Mouse (Mus musculus) cerebellum, adult 2 months (tissue): ENCODE results near the gene Spindoc. TPM values are rescaled to one million over a fixed set of nuclear protein-coding genes. Genes with fewer than 3 reads are reported as not detected.

Experiments used
- DNase-seq, 2 experiments: peaks; one replicate each; pipeline ENCODE4 v3.0.0; 2021
- H3K27ac ChIP-seq: fragments of 200-500 bp; 2 replicates; pipeline ENCODE4 v1.5.1; 2012; ENCODE audit warnings: low read length, control low read depth, inconsistent platforms; ENCODE audit not compliant: insufficient read depth
- H3K27me3 ChIP-seq: fragments of 200-500 bp; 2 replicates; pipeline ENCODE4 v1.6.1; 2012; ENCODE audit warnings: inconsistent platforms, mild to moderate bottlenecking, low read length, moderate library complexity; ENCODE audit not compliant: control insufficient read depth, insufficient read depth
- H3K4me1 ChIP-seq: fragments of 200-500 bp; 2 replicates; pipeline ENCODE4 v1.6.1; 2011; ENCODE audit warnings: low read length; ENCODE audit not compliant: control insufficient read depth, insufficient read depth
- H3K4me3 ChIP-seq: fragments of 200-500 bp; replicated peaks from 2 replicates; pipeline ENCODE3; 2011; ENCODE audit warnings: mild to moderate bottlenecking, low read depth, low read length, control low read depth; ENCODE audit not compliant: insufficient read depth
- CTCF ChIP-seq: fragments of 200-500 bp; IDR thresholded peaks from 2 replicates; pipeline ENCODE4 v1.5.1; 2011; ENCODE audit warnings: low read depth, mild to moderate bottlenecking, control low read depth, low read length, moderate library complexity, borderline replicate concordance; ENCODE audit not compliant: insufficient read depth
- POLR2A ChIP-seq: fragments of 200-500 bp; IDR thresholded peaks from 2 replicates; pipeline ENCODE4 v1.6.1; 2011; ENCODE audit warnings: low read length, control low read depth, borderline replicate concordance; ENCODE audit not compliant: insufficient read depth
- WGBS: fragments of 180-500 bp; shearing (Covaris S2); methylation state at CpG from one replicate; pipeline ENCODE4 v1.1.7; 2018; 5-methylcytosine and 5-hydroxymethylcytosine counted together
- polyA plus RNA-seq: library from polyadenylated mRNA; depleted of rRNA; stranded (reverse); fragments of >200 nt; gene quantifications from 2 replicates; pipeline ENCODE4 v1.2.3, GENCODE M21; 2012; rRNA removed

The Spindoc gene
- polyA plus RNA-seq, 1 experiment: 18.5 TPM

DNA sequence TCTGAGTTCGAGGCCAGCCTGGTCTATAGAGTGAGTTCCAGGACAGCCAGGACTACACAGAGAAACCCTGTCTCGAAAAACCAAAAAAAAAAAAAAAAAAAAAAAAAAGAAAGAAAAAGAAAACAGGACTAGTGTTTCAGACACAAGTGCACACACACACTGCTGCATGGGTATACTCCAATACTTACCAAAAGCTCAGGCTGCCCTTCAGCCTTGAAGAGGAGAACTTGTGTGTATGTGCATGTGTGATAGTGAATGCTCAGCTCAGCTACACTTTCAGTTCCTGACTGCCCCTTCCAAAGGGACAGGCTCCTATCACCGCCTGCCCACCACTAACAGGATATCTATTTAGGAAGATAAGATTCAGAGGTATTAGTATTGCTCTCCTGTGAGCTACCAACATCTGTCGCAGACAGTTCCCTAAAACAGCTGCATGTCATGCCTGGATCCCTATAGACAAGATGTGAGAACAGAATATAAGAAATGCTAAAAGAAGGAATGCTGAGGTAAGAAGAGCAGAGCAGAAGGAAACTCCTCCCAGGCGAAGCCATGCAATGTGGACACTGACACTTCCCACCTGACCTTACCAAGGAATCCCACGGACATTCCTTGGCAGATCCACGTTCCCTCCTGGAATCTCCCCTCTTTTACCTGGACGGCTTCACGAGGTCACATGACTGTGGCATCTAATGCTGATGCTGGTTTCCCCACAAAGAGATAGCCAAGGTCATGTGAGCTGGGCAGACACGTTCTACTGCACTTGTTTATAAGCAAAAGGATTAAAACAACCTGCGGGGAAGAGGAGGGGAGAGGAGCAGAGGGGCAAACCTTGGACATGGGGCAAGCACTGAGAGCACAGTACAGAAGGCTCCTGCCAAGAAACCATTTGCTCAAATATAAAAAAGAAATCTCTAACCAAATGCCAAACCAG lies 77.1 kb downstream of the Spindoc start:
- no peak overlapping the region for H3K27ac ChIP-seq
- no peak overlapping the region for H3K4me3 ChIP-seq
- 58% methylated on average over 10 of the region's 11 CpGs for WGBS
- peaks cover 61% of the 10 kb centered on the region for H3K4me1 ChIP-seq
- TF ChIP-seq POLR2A (no peak), CTCF (no peak)
- H3K27me3 ChIP-seq: no peaks in the 10 kb centered on the region
- no peak for DNase-seq

DNA sequence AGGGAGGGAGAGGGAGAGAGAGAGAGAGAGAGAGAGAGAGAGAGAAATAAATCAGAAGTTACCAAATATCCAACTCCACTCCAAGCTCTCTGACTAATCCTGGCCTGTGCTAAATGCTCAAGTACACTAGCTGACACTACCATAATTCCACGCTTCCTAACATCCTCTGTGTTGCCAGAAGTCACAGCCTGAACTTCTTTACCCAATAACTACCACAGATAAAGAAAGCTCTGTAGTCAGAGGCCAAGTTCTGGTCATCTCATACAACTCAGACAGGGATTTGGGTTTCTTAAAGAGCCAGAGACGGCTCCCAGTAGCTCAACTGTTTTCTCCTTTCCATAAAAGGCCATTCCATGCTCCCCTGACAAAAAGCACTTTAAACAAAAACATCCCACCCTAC lies 78.0 kb downstream of the Spindoc start:
- Histone ChIP-seq H3K27ac (no peak overlapping the region), H3K27me3 (no peaks in the 10 kb centered on the region), H3K4me1 (peaks cover 53% of the 10 kb centered on the region), H3K4me3 (no peak overlapping the region)
- 89% methylated on average over 2 of the region's 2 CpGs for WGBS
- TF ChIP-seq POLR2A: no peak
- no peak for TF ChIP-seq CTCF
- no peak for DNase-seq

Other genes starting within 250 kb of the Spindoc start
- gene Otub1, start 176.7 kb downstream of the Spindoc start, polyA plus RNA-seq: 234 and 248 TPM in 2 replicates
- 1,171 and 1,228 TPM in 2 replicates for gene Cox8a, start 165.4 kb downstream of the Spindoc start, polyA plus RNA-seq
- 44.8 and 46.2 TPM in 2 replicates for gene Naa40, start 141.8 kb downstream of the Spindoc start, polyA plus RNA-seq
- 8.7 and 9.2 TPM in 2 replicates for gene Rcor2, start 115.7 kb downstream of the Spindoc start, polyA plus RNA-seq
- gene Mark2, start 41.1 kb downstream of the Spindoc start, polyA plus RNA-seq: 75.3 and 76.2 TPM in 2 replicates
- gene 2700081O15Rik, start 34.6 kb upstream of the Spindoc start, polyA plus RNA-seq: 16.3 and 16.6 TPM in 2 replicates
- 563 and 663 TPM in 2 replicates for gene Rtn3, start 100.3 kb upstream of the Spindoc start, polyA plus RNA-seq
- gene Atl3, start 111.0 kb upstream of the Spindoc start, polyA plus RNA-seq: 18.1 and 18.3 TPM in 2 replicates
- 50.6 and 56.9 TPM in 2 replicates for gene Pla2g16, start 174.5 kb upstream of the Spindoc start, polyA plus RNA-seq
- gene Lgals12, start 224.2 kb upstream of the Spindoc start, polyA plus RNA-seq: 0.05 and 0.06 TPM in 2 replicates
- gene Hrasls5, start 229.5 kb upstream of the Spindoc start, polyA plus RNA-seq: 0.21 TPM in 1 of 2 replicates, not detected in the other